7 mouse cellular contexts compared by ENCODE assay signal in the genomic region with DNA sequence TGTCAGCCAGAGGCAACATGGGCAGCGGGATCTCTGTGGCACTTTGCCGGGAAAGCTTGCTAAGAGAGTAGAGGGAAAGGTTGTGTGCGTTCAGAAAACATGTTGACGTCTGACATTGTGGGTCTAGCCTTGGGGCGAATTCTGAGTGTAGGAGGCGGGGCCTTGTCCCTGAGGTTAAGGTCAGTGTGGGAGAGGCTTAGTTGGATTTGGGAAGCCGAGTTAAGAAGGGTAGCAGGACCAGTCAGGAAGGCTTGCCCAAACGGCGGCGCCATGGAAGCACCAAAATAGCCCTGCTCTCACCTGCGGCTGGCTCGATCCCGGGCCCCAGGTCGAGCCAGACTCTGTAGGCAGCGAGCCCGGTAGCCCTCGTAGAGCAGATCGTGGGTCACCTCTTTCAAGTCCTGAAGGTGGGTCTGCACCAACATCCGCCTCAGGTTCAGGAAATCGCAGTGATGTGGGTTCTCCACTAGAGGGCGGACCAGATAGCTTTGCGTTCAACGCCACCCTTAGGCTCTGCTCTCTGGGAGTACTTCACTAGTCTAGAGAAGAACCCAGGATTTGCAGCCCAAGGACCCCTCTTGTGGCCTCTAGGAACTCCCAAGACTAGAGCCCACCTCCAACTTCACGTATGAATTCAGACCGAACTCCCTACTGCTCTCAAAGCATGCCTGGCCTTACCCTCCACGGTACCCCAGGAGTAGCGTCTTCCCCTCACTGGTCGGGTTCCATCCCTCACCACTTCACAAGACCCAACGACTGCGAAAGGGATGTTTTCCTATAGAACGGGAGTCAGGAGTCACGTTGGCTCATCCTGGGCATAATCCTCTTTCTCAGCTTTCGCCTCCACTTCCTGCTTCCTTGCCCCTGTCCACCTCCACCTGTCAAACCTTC. TPM values are rescaled to one million over a fixed set of nuclear protein-coding genes. Genes with fewer than 3 reads are reported as not detected.
DNase-seq lines count a peak whose midpoint lies in the region; ATAC-seq and TF ChIP-seq lines count a peak whose summit lies in the region.

No protein-coding gene starts in this region.

- WGBS in heart, postnatal 0 days: 24% methylated on average over 33 of the region's 33 CpGs
- 29% methylated on average over 33 of the region's 33 CpGs for WGBS in small intestine, adult 2 months

- H3K4me1 ChIP-seq in ES-E14 (ENCODE audit: control insufficient read depth in 2 of 2, insufficient read depth in 2 of 2, low read length in 2 of 2, poor library complexity in 1 of 2): peaks cover 20 to 29% of the 10 kb centered on the region in 2 experiments
- H3K4me1 ChIP-seq in erythroblast, embryonic 14.5 days (ENCODE audit: control insufficient read depth): peaks cover 88% of the 10 kb centered on the region
- H3K4me1 ChIP-seq in heart, postnatal 0 days (ENCODE audit: control insufficient read depth, insufficient read depth): peaks cover 23% of the 10 kb centered on the region
- peaks cover 2% of the 10 kb centered on the region; the same call in 1 of the 2 replicates for H3K4me1 ChIP-seq in small intestine, adult 2 months (ENCODE audit: control insufficient read depth, insufficient read depth, insufficient read length, low read length)

- DNase-seq in ES-E14 (ENCODE audit: low read depth, low spot score): peak; percentile 83
- peak; percentile 64 to 69 for DNase-seq in adrenal gland, postnatal 36 days
- DNase-seq in heart, postnatal 0 days (ENCODE audit: low spot score): peak; percentile 65
- peak; percentile 76 for DNase-seq in kidney, postnatal 14 days
- peak; percentile 67 to 83 for DNase-seq in lung, postnatal 4 days

- H3K27me3 ChIP-seq in erythroblast, embryonic 14.5 days (ENCODE audit: control insufficient read depth): no peaks in the 10 kb centered on the region
- H3K27me3 ChIP-seq in heart, postnatal 0 days (ENCODE audit: control insufficient read depth, insufficient read depth, low read length): no peaks in the 10 kb centered on the region
- no peaks in the 10 kb centered on the region for H3K27me3 ChIP-seq in small intestine, adult 2 months (ENCODE audit: control insufficient read depth, insufficient read depth, low read length)

- H3K27ac ChIP-seq in ES-E14 (ENCODE audit: insufficient read depth, low read depth, low read length, poor library complexity, severe bottlenecking): peak overlapping the region; percentile 98
- H3K27ac ChIP-seq in heart, postnatal 0 days (ENCODE audit: low read depth): peak overlapping the region; percentile 4; the same call in 1 of the 2 replicates
- H3K27ac ChIP-seq in small intestine, adult 2 months (ENCODE audit: insufficient read depth, low read depth, low read length): no peak overlapping the region

- TF ChIP-seq EP300 in heart, postnatal 0 days (IDR thresholded peaks at IDR 0.05; ENCODE audit: low read depth): no peak

- peak overlapping the region; percentile 76 for H3K9ac ChIP-seq in ES-E14 (ENCODE audit: insufficient read depth, low read depth, low read length, poor library complexity, severe bottlenecking)
- H3K9ac ChIP-seq in heart, postnatal 0 days (replicated peaks; ENCODE audit: low read depth, low read length): no peak overlapping the region; the same call in 1 of the 2 replicates

- no peak for TF ChIP-seq POLR2A in small intestine, adult 2 months (IDR thresholded peaks at IDR 0.05; ENCODE audit: low read depth, low read length)

- in situ Hi-C loops in ES-E14 (cut with MboI; ENCODE audit: low sequenced_read_pairs in 2 of 2, unreplicated experiment in 2 of 2): no loop called here

- peaks cover 16% of the 10 kb centered on the region for H3K36me3 ChIP-seq in ES-E14 (ENCODE audit: control insufficient read depth, insufficient read depth, low read length, poor library complexity, severe bottlenecking)
- H3K36me3 ChIP-seq in erythroblast, embryonic 14.5 days (ENCODE audit: control insufficient read depth): peaks cover 41% of the 10 kb centered on the region
- H3K36me3 ChIP-seq in heart, postnatal 0 days (replicated peaks; ENCODE audit: control insufficient read depth, insufficient read depth, low read length): no peaks in the 10 kb centered on the region
- no peaks in the 10 kb centered on the region for H3K36me3 ChIP-seq in small intestine, adult 2 months (ENCODE audit: control insufficient read depth, insufficient read depth, low read length)

- H3K4me3 ChIP-seq in ES-E14 (ENCODE audit: insufficient read depth in 1 of 2, low read depth in 1 of 2, low read length in 2 of 2, poor library complexity in 1 of 2, severe bottlenecking in 1 of 2): peak overlapping the region; percentile 55 to 71
- peak overlapping the region; percentile 41 for H3K4me3 ChIP-seq in erythroblast, embryonic 14.5 days (replicated peaks)
- peak overlapping the region; percentile 44 for H3K4me3 ChIP-seq in heart, postnatal 0 days (ENCODE audit: low read depth, low read length)
- H3K4me3 ChIP-seq in small intestine, adult 2 months (ENCODE audit: low read depth, low read length): peak overlapping the region; percentile 32

- H3K9me3 ChIP-seq in ES-E14 (ENCODE audit: control insufficient read depth, insufficient read depth, low read depth, low read length): no peaks in the 10 kb centered on the region
- no peaks in the 10 kb centered on the region for H3K9me3 ChIP-seq in erythroblast, embryonic 14.5 days (ENCODE audit: control insufficient read depth, low read length)
- no peaks in the 10 kb centered on the region for H3K9me3 ChIP-seq in heart, postnatal 0 days (replicated peaks; ENCODE audit: control insufficient read depth, low read length)

- peak; percentile 88 for TF ChIP-seq CTCF in heart, postnatal 0 days (IDR thresholded peaks at IDR 0.05; ENCODE audit: low read depth)
- peak; percentile 79; the same call in 1 of the 2 replicates for TF ChIP-seq CTCF in small intestine, adult 2 months (IDR thresholded peaks at IDR 0.05; ENCODE audit: extremely low read depth, insufficient read length, insufficient replicate concordance, low read depth, low read length)

- peak overlapping the region; percentile 61 for H3K4me2 ChIP-seq in heart, postnatal 0 days (ENCODE audit: low read depth, low read length)

- ATAC-seq in heart, postnatal 0 days (ENCODE audit: insufficient read depth, low read depth): peak; percentile 66

TF ChIP-seq in ES-E14, 5 proteins besides CTCF, POLR2A, EP300 and RAD21:
- TF ChIP-seq ZNF384 (IDR thresholded peaks at IDR 0.05; ENCODE audit: low read depth, low read length): no peak
- TF ChIP-seq ZC3H11A (IDR thresholded peaks at IDR 0.05; ENCODE audit: borderline replicate concordance, low read depth, low read length): no peak
- no peak for TF ChIP-seq MAFK (IDR thresholded peaks at IDR 0.05; ENCODE audit: insufficient read depth, low read depth, low read length)

RNA-seq across cellular contexts. Expression of a gene that starts 6.5 kb away (rescaled TPM):
- total RNA-seq in ES-E14 (2012; rRNA removed): 322 and 498 TPM in 2 replicates
- 1 to 10 TPM; 1.9 to 2.7 TPM for total RNA-seq in adrenal gland, postnatal 36 days (2021)
- 2.0 and 3.5 TPM in 2 replicates for polyA plus RNA-seq in erythroblast, embryonic 14.5 days (2012)
- total RNA-seq in heart, postnatal 0 days (2014; rRNA removed; ENCODE audit: low replicate concordance): 22.1 TPM in 1 of 2 replicates, not detected in the other
- polyA plus RNA-seq in heart, postnatal 0 days (2015; fragmentation: Nextera tagmentation; extraction: Ambion mirVana): 3.2 and 5.4 TPM in 2 replicates
- polyA plus RNA-seq in small intestine, adult 2 months (2012; rRNA removed): 0.74 and 1.3 TPM in 2 replicates

RNA-seq across cellular contexts. Expression of a gene that starts 7.0 kb away (rescaled TPM):
- 63.3 and 67.0 TPM in 2 replicates for total RNA-seq in ES-E14 (2012; rRNA removed)
- 10 to 100 TPM; 40.7 to 48.4 TPM for total RNA-seq in adrenal gland, postnatal 36 days (2021)
- 9.3 and 10.4 TPM in 2 replicates for polyA plus RNA-seq in erythroblast, embryonic 14.5 days (2012)
- total RNA-seq in heart, postnatal 0 days (2014; rRNA removed; ENCODE audit: low replicate concordance): 30.2 and 45.3 TPM in 2 replicates
- polyA plus RNA-seq in heart, postnatal 0 days (2015; fragmentation: Nextera tagmentation; extraction: Ambion mirVana): 9.6 and 10.8 TPM in 2 replicates
- 17.5 and 44.1 TPM in 2 replicates for polyA plus RNA-seq in small intestine, adult 2 months (2012; rRNA removed)

RNA-seq across cellular contexts. Expression of a gene that starts 17.6 kb away (rescaled TPM):
- total RNA-seq in ES-E14 (2012; rRNA removed): 55.2 and 64.7 TPM in 2 replicates
- 10 to 100 TPM; 10.1 to 11.9 TPM for total RNA-seq in adrenal gland, postnatal 36 days (2021)
- polyA plus RNA-seq in erythroblast, embryonic 14.5 days (2012): 0.26 and 0.33 TPM in 2 replicates
- 11.8 and 18.5 TPM in 2 replicates for total RNA-seq in heart, postnatal 0 days (2014; rRNA removed; ENCODE audit: low replicate concordance)
- 10.9 and 11.2 TPM in 2 replicates for polyA plus RNA-seq in heart, postnatal 0 days (2015; fragmentation: Nextera tagmentation; extraction: Ambion mirVana)
- 4.9 and 8.1 TPM in 2 replicates for polyA plus RNA-seq in small intestine, adult 2 months (2012; rRNA removed)

RNA-seq across cellular contexts. Expression of a gene that starts 17.7 kb away (rescaled TPM):
- 85.8 and 128 TPM in 2 replicates for total RNA-seq in ES-E14 (2012; rRNA removed)
- total RNA-seq in adrenal gland, postnatal 36 days (2021): 1 to 10 TPM; 5.6 to 7.9 TPM
- 26.0 and 36.2 TPM in 2 replicates for polyA plus RNA-seq in erythroblast, embryonic 14.5 days (2012)
- 2.3 and 8.6 TPM in 2 replicates for total RNA-seq in heart, postnatal 0 days (2014; rRNA removed; ENCODE audit: low replicate concordance)
- polyA plus RNA-seq in heart, postnatal 0 days (2015; fragmentation: Nextera tagmentation; extraction: Ambion mirVana): 18.7 and 19.4 TPM in 2 replicates
- 14.3 and 34.1 TPM in 2 replicates for polyA plus RNA-seq in small intestine, adult 2 months (2012; rRNA removed)

RNA-seq across cellular contexts. Expression of a gene that starts 19.4 kb away (rescaled TPM):
- 113 and 133 TPM in 2 replicates for total RNA-seq in ES-E14 (2012; rRNA removed)
- 10 to 100 TPM; 59.3 to 61.0 TPM for total RNA-seq in adrenal gland, postnatal 36 days (2021)
- 6.9 and 9.2 TPM in 2 replicates for polyA plus RNA-seq in erythroblast, embryonic 14.5 days (2012)
- 39.3 and 39.9 TPM in 2 replicates for total RNA-seq in heart, postnatal 0 days (2014; rRNA removed; ENCODE audit: low replicate concordance)
- polyA plus RNA-seq in heart, postnatal 0 days (2015; fragmentation: Nextera tagmentation; extraction: Ambion mirVana): 26.9 and 27.2 TPM in 2 replicates
- polyA plus RNA-seq in small intestine, adult 2 months (2012; rRNA removed): 7.6 and 13.9 TPM in 2 replicates

Comparison
In these comparisons a context has a peak if more than half of its experiments do, and no peak if none do; other contexts are left out.
1. RNA of a gene that starts 6.5 kb away (total RNA-seq): 322 to 498 TPM in ES-E14; 1.9 to 2.7 TPM in adrenal gland, postnatal 36 days and 22.1 TPM in heart, postnatal 0 days; every median in the first group is over 10 times any median in the second.
2. Peak in every context shown above with its lines, with median percentiles within 50 percentile points of each other: DNase-seq and H3K4me3 ChIP-seq.